ENCODE assay signal across 8 mouse cellular contexts in the genomic region with DNA sequence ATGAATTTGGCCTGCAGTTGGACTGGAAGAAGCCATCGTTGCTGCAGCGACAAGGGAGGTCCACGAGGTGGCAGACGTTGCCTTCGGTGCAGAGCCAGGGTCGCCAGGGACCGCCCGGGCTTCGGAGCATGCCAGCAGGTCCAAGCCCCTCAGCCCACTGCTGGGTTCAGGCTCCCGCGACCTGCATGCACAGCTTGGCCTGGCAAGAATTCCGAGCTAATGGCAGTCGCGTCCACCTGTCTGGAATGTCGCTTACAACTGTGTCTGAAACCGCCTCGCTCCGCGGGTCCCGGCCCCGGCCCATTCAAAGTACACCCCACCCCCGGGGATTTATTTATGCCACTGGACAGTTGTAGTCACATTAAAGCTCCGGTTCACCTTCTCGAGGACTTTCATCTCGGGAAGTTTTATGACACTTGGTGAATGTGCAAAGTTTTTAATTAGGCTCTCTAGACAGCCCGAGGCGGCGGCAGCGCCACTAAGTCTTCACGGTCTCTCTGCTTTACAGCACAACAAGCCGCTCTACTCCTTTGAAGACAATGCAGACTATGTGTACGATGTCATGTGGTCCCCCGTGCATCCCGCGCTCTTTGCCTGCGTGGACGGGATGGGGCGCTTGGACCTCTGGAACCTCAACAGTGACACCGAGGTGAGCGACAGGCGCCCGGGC.
DNase-seq lines count a peak whose midpoint lies in the region; ATAC-seq lines count a peak whose summit lies in the region.

No protein-coding gene starts in this region.

- H3K36me3 ChIP-seq in intestine, embryonic 16.5 days (ENCODE audit: control insufficient read depth, insufficient read depth, low read length), result no peaks in the 10 kb centered on the region

- DNase-seq in adrenal gland, postnatal 25 days, result peak; percentile 74
- DNase-seq in embryo, embryonic 11.5 days (ENCODE audit: low read depth, low spot score), result peak; percentile 77
- peak; percentile 75 to 77 for DNase-seq in left cerebral cortex, postnatal 25 days (ENCODE audit: low spot score in 2 of 2)
- peak; percentile 56 to 58 for DNase-seq in right cerebral cortex, postnatal 36 days (ENCODE audit: low spot score in 2 of 2)

- peak overlapping the region; percentile 59 for H3K4me3 ChIP-seq in intestine, embryonic 16.5 days (ENCODE audit: low read length)

- WGBS in intestine, embryonic 16.5 days, result 3% methylated on average over 42 of the region's 42 CpGs

- no peaks in the 10 kb centered on the region for H3K27me3 ChIP-seq in intestine, embryonic 16.5 days (replicated peaks; ENCODE audit: control insufficient read depth, insufficient read depth, low read length)

- H3K4me2 ChIP-seq in intestine, embryonic 16.5 days (ENCODE audit: low read depth, low read length), result peak overlapping the region; percentile 95

- H3K27ac ChIP-seq in intestine, embryonic 16.5 days (ENCODE audit: low read length), result no peak overlapping the region

- no peaks in the 10 kb centered on the region for H3K9me3 ChIP-seq in intestine, embryonic 16.5 days (ENCODE audit: control insufficient read depth, low read length)

- H3K4me1 ChIP-seq in intestine, embryonic 16.5 days (ENCODE audit: control insufficient read depth, insufficient read depth, low read length), result no peaks in the 10 kb centered on the region

- intact Hi-C loops in left cerebral cortex, postnatal 25 days (cut with DNase I), result loop anchor here (2.0 to 10.0 kb wide), 3 partner anchors 569 to 879 kb away; a partner anchor contains a TSS

- peak; percentile 100 for ATAC-seq in granulocyte monocyte progenitor cell, adult 5-6 weeks (replicated peaks; ENCODE audit: poor library complexity, severe bottlenecking)
- peak; percentile 94 for ATAC-seq in intestine, embryonic 16.5 days
- ATAC-seq in megakaryocyte progenitor cell, adult 5-6 weeks (replicated peaks; ENCODE audit: poor library complexity), result peak; percentile 100
- ATAC-seq in inflammation-experienced regulatory T-cells, adult 6 months, result no peak

- peak overlapping the region; percentile 60 for H3K9ac ChIP-seq in intestine, embryonic 16.5 days (ENCODE audit: low read depth, low read length)
